Mouse (Mus musculus): ENCODE data around the gene Serac1. TPM values are rescaled to one million over a fixed set of nuclear protein-coding genes. Genes with fewer than 3 reads are reported as not detected.

Gene Serac1
- 6.7 and 10.3 TPM in 2 replicates for polyA plus RNA-seq (2012; ENCODE audit: insufficient read depth, insufficient read length, missing spikeins)

GRCm38 (mm10) chr17:6079287-6080122 is at the start of gene Serac1, which contains the start of gene Gtf2h5:
TSS of gene Serac1 (minus strand) at chr17:6079741.
TSS of gene Gtf2h5 (plus strand) at chr17:6079786.
- TF ChIP-seq CTCF (IDR thresholded peaks at IDR 0.05; ENCODE audit: low read depth, low read length) (no peak), POLR2A (IDR thresholded peaks at IDR 0.05; ENCODE audit: borderline replicate concordance, low read depth, low read length) (no peak)
- Histone ChIP-seq H3K4me1 (ENCODE audit: control insufficient read depth, insufficient read depth, low read length) (peaks cover 12% of the 10 kb centered on the region), H3K4me3 (ENCODE audit: insufficient read depth, low read length) (peak within 1 kb of the TSS; percentile 91), H3K27ac (ENCODE audit: insufficient read depth, low read depth, low read length) (peak within 1 kb of the TSS; percentile 53)

- Histone ChIP-seq H3K4me1 (ENCODE audit: control insufficient read depth, insufficient read depth, low read length) (peaks cover 16% of the 10 kb centered on the region), H3K27ac (ENCODE audit: insufficient read depth, low read depth, low read length) (peak overlapping the region; percentile 60), H3K4me3 (ENCODE audit: insufficient read depth, low read length) (no peak overlapping the region)
- no peak for TF ChIP-seq POLR2A (IDR thresholded peaks at IDR 0.05; ENCODE audit: borderline replicate concordance, low read depth, low read length)
- no peak for TF ChIP-seq CTCF (IDR thresholded peaks at IDR 0.05; ENCODE audit: low read depth, low read length)
Observed at GRCm38 (mm10) chr17:6128039-6128438, 48.5 kb upstream of the Serac1 start.

- no peak overlapping the region for H3K27ac ChIP-seq (ENCODE audit: insufficient read depth, low read depth, low read length)
- peaks cover 14% of the 10 kb centered on the region for H3K4me1 ChIP-seq (ENCODE audit: control insufficient read depth, insufficient read depth, low read length)
- H3K4me3 ChIP-seq (ENCODE audit: insufficient read depth, low read length), result no peak overlapping the region
- no peak for TF ChIP-seq POLR2A (IDR thresholded peaks at IDR 0.05; ENCODE audit: borderline replicate concordance, low read depth, low read length)
- TF ChIP-seq CTCF (IDR thresholded peaks at IDR 0.05; ENCODE audit: low read depth, low read length), result no peak
Observed at GRCm38 (mm10) chr17:6125441-6125840, 45.9 kb upstream of the Serac1 start.

GRCm38 (mm10) chr17:6123776-6124175 is 44.2 kb upstream of the Serac1 start:
- TF ChIP-seq CTCF (IDR thresholded peaks at IDR 0.05; ENCODE audit: low read depth, low read length) (no peak), POLR2A (IDR thresholded peaks at IDR 0.05; ENCODE audit: borderline replicate concordance, low read depth, low read length) (no peak)
- Histone ChIP-seq H3K27ac (ENCODE audit: insufficient read depth, low read depth, low read length) (no peak overlapping the region), H3K4me3 (ENCODE audit: insufficient read depth, low read length) (no peak overlapping the region), H3K4me1 (ENCODE audit: control insufficient read depth, insufficient read depth, low read length) (peaks cover 13% of the 10 kb centered on the region)

GRCm38 (mm10) chr17:6118861-6119260 is 39.3 kb upstream of the Serac1 start:
- TF ChIP-seq POLR2A (IDR thresholded peaks at IDR 0.05; ENCODE audit: borderline replicate concordance, low read depth, low read length), result no peak
- Histone ChIP-seq H3K27ac (ENCODE audit: insufficient read depth, low read depth, low read length) (no peak overlapping the region), H3K4me1 (ENCODE audit: control insufficient read depth, insufficient read depth, low read length) (peaks cover 13% of the 10 kb centered on the region), H3K4me3 (ENCODE audit: insufficient read depth, low read length) (no peak overlapping the region)

- Histone ChIP-seq H3K27ac (ENCODE audit: insufficient read depth, low read depth, low read length) (no peak overlapping the region), H3K4me3 (ENCODE audit: insufficient read depth, low read length) (no peak overlapping the region), H3K4me1 (ENCODE audit: control insufficient read depth, insufficient read depth, low read length) (peaks cover 8% of the 10 kb centered on the region)
- TF ChIP-seq POLR2A (IDR thresholded peaks at IDR 0.05; ENCODE audit: borderline replicate concordance, low read depth, low read length) (no peak), CTCF (IDR thresholded peaks at IDR 0.05; ENCODE audit: low read depth, low read length) (no peak)
Observed at GRCm38 (mm10) chr17:6117917-6118316, 38.4 kb upstream of the Serac1 start.

DNA sequence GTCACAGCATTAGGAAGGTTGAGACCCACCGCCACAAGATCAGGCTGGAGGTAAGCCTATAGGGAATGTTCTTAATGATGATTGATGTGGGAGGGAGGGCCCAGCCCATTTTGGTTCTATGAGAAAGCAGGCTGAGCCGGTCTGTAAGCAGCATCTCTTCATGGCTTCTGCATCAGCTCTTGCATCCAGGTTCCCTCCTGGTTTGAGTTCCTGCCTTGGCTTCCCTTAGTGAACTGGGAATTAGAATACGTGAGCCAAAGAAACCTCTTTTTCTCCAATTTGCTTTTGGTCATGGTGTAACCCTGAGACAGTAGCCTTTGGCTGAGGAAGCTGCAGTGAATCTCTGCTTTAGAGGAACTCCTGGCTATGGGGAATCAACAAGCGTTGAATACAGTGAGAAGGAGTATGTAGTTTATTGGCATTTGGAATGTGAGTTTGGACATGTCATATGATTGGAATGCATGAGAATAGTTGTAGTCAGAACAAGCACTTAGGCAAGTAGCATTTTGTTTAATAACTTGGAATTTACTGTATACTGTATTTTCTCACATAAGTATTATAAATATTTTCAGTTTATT is 37.7 kb upstream of the Serac1 start:
- no peak overlapping the region for H3K27ac ChIP-seq (ENCODE audit: insufficient read depth, low read depth, low read length)
- H3K4me1 ChIP-seq (ENCODE audit: control insufficient read depth, insufficient read depth, low read length), result peaks cover 8% of the 10 kb centered on the region
- no peak overlapping the region for H3K4me3 ChIP-seq (ENCODE audit: insufficient read depth, low read length)
- TF ChIP-seq CTCF (IDR thresholded peaks at IDR 0.05; ENCODE audit: low read depth, low read length) (no peak), POLR2A (IDR thresholded peaks at IDR 0.05; ENCODE audit: borderline replicate concordance, low read depth, low read length) (no peak)

- no peak overlapping the region for H3K4me3 ChIP-seq (ENCODE audit: insufficient read depth, low read length)
- no peak overlapping the region for H3K27ac ChIP-seq (ENCODE audit: insufficient read depth, low read depth, low read length)
- TF ChIP-seq CTCF (IDR thresholded peaks at IDR 0.05; ENCODE audit: low read depth, low read length), result no peak
- no peak for TF ChIP-seq POLR2A (IDR thresholded peaks at IDR 0.05; ENCODE audit: borderline replicate concordance, low read depth, low read length)
Observed at GRCm38 (mm10) chr17:6115085-6115484, 35.5 kb upstream of the Serac1 start.

GRCm38 (mm10) chr17:6113653-6114052 is 34.1 kb upstream of the Serac1 start:
- Histone ChIP-seq H3K4me1 (ENCODE audit: control insufficient read depth, insufficient read depth, low read length) (peaks cover 5% of the 10 kb centered on the region), H3K27ac (ENCODE audit: insufficient read depth, low read depth, low read length) (no peak overlapping the region), H3K4me3 (ENCODE audit: insufficient read depth, low read length) (no peak overlapping the region)
- TF ChIP-seq CTCF (IDR thresholded peaks at IDR 0.05; ENCODE audit: low read depth, low read length), result no peak
- TF ChIP-seq POLR2A (IDR thresholded peaks at IDR 0.05; ENCODE audit: borderline replicate concordance, low read depth, low read length), result no peak

More at GRCm38 (mm10) chr17:6115085-6115484, 35.5 kb upstream of the Serac1 start:
- peaks cover 8% of the 10 kb centered on the region for H3K4me1 ChIP-seq (ENCODE audit: control insufficient read depth, insufficient read depth, low read length)

DNA sequence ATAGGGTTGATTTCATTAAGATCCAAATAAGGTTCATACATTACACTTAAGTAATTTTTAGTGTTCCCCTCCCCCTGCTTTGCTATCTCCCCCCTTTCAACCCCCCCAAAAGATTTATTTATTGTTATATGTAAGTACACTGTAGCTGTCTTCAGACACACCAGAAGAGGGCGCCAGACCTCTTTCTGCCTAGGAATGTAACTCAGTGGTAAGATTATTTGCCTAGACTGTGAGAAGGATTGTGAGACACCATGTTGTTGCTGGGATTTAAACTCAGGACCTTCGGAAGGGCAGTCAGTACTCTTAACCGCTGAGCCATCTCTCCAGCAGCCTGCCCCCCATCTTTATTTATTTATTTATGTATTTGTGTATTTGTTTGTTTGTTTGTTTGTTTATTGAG is 31.4 kb upstream of the Serac1 start:
- peaks cover 8% of the 10 kb centered on the region for H3K4me1 ChIP-seq (ENCODE audit: control insufficient read depth, insufficient read depth, low read length)
- TF ChIP-seq CTCF (IDR thresholded peaks at IDR 0.05; ENCODE audit: low read depth, low read length), result no peak
- H3K27ac ChIP-seq (ENCODE audit: insufficient read depth, low read depth, low read length), result no peak overlapping the region
- no peak overlapping the region for H3K4me3 ChIP-seq (ENCODE audit: insufficient read depth, low read length)
